Comparison of ENCODE assay signal across 12 mouse cellular contexts in the genomic region with DNA sequence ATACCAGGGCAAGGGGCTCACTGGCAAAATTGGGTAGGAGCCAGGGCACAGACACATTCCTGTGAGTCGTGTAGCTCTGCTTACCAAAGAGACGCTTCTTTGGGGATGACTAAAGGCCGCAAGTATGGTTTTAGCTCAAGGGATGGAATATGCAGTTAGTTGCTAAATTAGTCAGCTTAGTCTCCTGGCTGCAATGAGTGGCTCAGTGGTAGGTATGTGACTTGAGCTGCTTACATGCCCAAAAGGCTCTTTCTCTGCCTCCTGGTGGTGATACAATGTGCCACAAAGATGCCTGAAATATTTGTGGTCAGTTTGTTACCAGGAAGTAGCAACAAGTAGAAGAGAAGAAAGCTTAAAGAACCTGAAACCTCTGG. TPM values are rescaled to one million over a fixed set of nuclear protein-coding genes. Genes with fewer than 3 reads are reported as not detected.
DNase-seq lines count a peak whose midpoint lies in the region; ATAC-seq and TF ChIP-seq lines count a peak whose summit lies in the region.
"Had no signal": no experiment of that assay in that cellular context is flagged by ENCODE, and none has a peak within 500 bp of the region (broad histone marks: within the 10 kb centered on the region; RNA-seq: fewer than 3 reads in every experiment).

No protein-coding gene starts in this region.

- H3K4me2 ChIP-seq in liver, embryonic 11.5 days = no peak overlapping the region
- no peak overlapping the region for H3K4me2 ChIP-seq in hindbrain, embryonic 13.5 days
- H3K4me2 ChIP-seq: neural tube, embryonic 12.5 days had no signal

- no peak for ATAC-seq in liver, embryonic 11.5 days (replicated peaks; ENCODE audit: low FRiP score)
- peak; percentile 60 for ATAC-seq in monocyte, adult 5-6 weeks (replicated peaks; ENCODE audit: insufficient number of reproducible peaks, low FRiP score, low TSS enrichment, poor library complexity, severe bottlenecking)
- no peak for ATAC-seq in hindbrain, embryonic 13.5 days (ENCODE audit: low FRiP score)

- 66% methylated on average over 3 of the region's 3 CpGs for WGBS in liver, adult 2 months
- WGBS in liver, embryonic 11.5 days = 48% methylated on average over 3 of the region's 3 CpGs
- WGBS in hindbrain, embryonic 13.5 days = 73% methylated on average over 3 of the region's 3 CpGs

- no peak for TF ChIP-seq POLR2A in liver, adult 2 months (IDR thresholded peaks at IDR 0.05; ENCODE audit: extremely low read depth, insufficient read depth, low read length)

- H3K9me3 ChIP-seq in liver, embryonic 11.5 days (ENCODE audit: control insufficient read depth, low read length) = no peaks in the 10 kb centered on the region
- no peaks in the 10 kb centered on the region for H3K9me3 ChIP-seq in hindbrain, embryonic 13.5 days
- H3K9me3 ChIP-seq: neural tube, embryonic 12.5 days had no signal

- 0 out of 2 replicates have a peak overlapping the region, but pooled peaks have one; percentile 57 for H3K27ac ChIP-seq in liver, adult 2 months (replicated peaks; ENCODE audit: insufficient read depth, low read depth, low read length)
- H3K27ac ChIP-seq in liver, embryonic 11.5 days (ENCODE audit: low read depth, low read length) = no peak overlapping the region
- no peak overlapping the region for H3K27ac ChIP-seq in hindbrain, embryonic 13.5 days
- H3K27ac ChIP-seq: neural tube, embryonic 12.5 days had no signal

- no peak for TF ChIP-seq CTCF in liver, adult 2 months (IDR thresholded peaks at IDR 0.05; ENCODE audit: low read depth, low read length)

- H3K4me3 ChIP-seq in liver, adult 2 months (ENCODE audit: insufficient read depth, low read depth, low read length) = no peak overlapping the region
- no peak overlapping the region for H3K4me3 ChIP-seq in liver, embryonic 11.5 days (ENCODE audit: low read depth, low read length)
- H3K4me3 ChIP-seq in hindbrain, embryonic 13.5 days = no peak overlapping the region
- H3K4me3 ChIP-seq: neural tube, embryonic 12.5 days had no signal

- no peaks in the 10 kb centered on the region for H3K4me1 ChIP-seq in liver, adult 2 months (ENCODE audit: control insufficient read depth, insufficient read depth, low read length)
- H3K4me1 ChIP-seq in liver, embryonic 11.5 days (replicated peaks; ENCODE audit: control insufficient read depth, insufficient read depth, low read length) = no peaks in the 10 kb centered on the region
- H3K4me1 ChIP-seq in hindbrain, embryonic 13.5 days (replicated peaks) = no peaks in the 10 kb centered on the region
- H3K4me1 ChIP-seq: neural tube, embryonic 12.5 days had no signal

- no peaks in the 10 kb centered on the region for H3K79me2 ChIP-seq in liver, adult 2 months (ENCODE audit: control insufficient read depth, insufficient read depth, low read length)

- H3K27me3 ChIP-seq in liver, adult 2 months (ENCODE audit: control insufficient read depth, insufficient read depth, low read length) = no peaks in the 10 kb centered on the region; the same call in 1 of the 2 replicates
- no peaks in the 10 kb centered on the region for H3K27me3 ChIP-seq in liver, embryonic 11.5 days (replicated peaks; ENCODE audit: control insufficient read depth, insufficient read depth, low read length)
- H3K27me3 ChIP-seq in hindbrain, embryonic 13.5 days = no peaks in the 10 kb centered on the region
- H3K27me3 ChIP-seq: neural tube, embryonic 12.5 days had no signal

- no peak for DNase-seq in liver, adult 2 months (ENCODE audit: extremely low read depth, low read depth, low spot score)
- no peak for DNase-seq in liver, embryonic 11.5 days (ENCODE audit: low spot score)
- DNase-seq in CD4-positive, CD25-positive, alpha-beta regulatory T cell, adult 2 months (ENCODE audit: low read depth, low spot score) = peak; percentile 53
- peak; percentile 37 for DNase-seq in brain, adult 2 months (ENCODE audit: low read depth, low spot score)
- no peak for DNase-seq in right cerebral cortex, adult 2 months (ENCODE audit: low spot score in 2 of 2)
- no peak for DNase-seq in c-Kit-positive CD71-positive TER-119-positive erythroid progenitor cells, embryonic 14.5 days (ENCODE audit: low spot score)
- DNase-seq: cerebellum, adult 18-20 months; kidney, adult 2 months had no signal

- H3K9ac ChIP-seq in liver, adult 2 months (ENCODE audit: low read depth, low read length) = no peak overlapping the region
- H3K9ac ChIP-seq in liver, embryonic 11.5 days (ENCODE audit: low read depth, low read length) = no peak overlapping the region
- H3K9ac ChIP-seq in hindbrain, embryonic 13.5 days = no peak overlapping the region
- H3K9ac ChIP-seq: neural tube, embryonic 12.5 days had no signal

- no peaks in the 10 kb centered on the region for H3K36me3 ChIP-seq in liver, adult 2 months (ENCODE audit: control insufficient read depth, insufficient read depth, low read length)
- no peaks in the 10 kb centered on the region for H3K36me3 ChIP-seq in liver, embryonic 11.5 days (ENCODE audit: control insufficient read depth, insufficient read depth, low read length)
- H3K36me3 ChIP-seq in hindbrain, embryonic 13.5 days = no peaks in the 10 kb centered on the region
- H3K36me3 ChIP-seq: neural tube, embryonic 12.5 days had no signal

RNA-seq across cellular contexts. Expression of gene Gpr65, which starts 15.0 kb away (rescaled TPM):
- total RNA-seq in liver, adult 2 months (2014; rRNA removed) = 1.8 and 1.9 TPM in 2 replicates
- 0.58 and 1.0 TPM in 2 replicates for polyA plus RNA-seq in liver, adult 2 months (2012; rRNA removed)
- 2.0 TPM in 2 replicates for polyA plus RNA-seq in liver, embryonic 11.5 days (2014; fragmentation: Nextera tagmentation; extraction: Ambion mirVana)
- total RNA-seq in monocyte, adult 5-6 weeks (2017) = 70.8 to 90.6 TPM (median 78.1 TPM) in 3 replicates
- polyA plus RNA-seq in hindbrain, embryonic 13.5 days (2015; fragmentation: Nextera tagmentation; extraction: Ambion mirVana) = 0.30 and 0.44 TPM in 2 replicates
- total RNA-seq: layer of hippocampus, postnatal 25 days had no signal

RNA-seq across cellular contexts. Expression of gene Galc, which starts 24.2 kb away (rescaled TPM):
- total RNA-seq in liver, adult 2 months (2014; rRNA removed) = 4.5 and 4.7 TPM in 2 replicates
- polyA plus RNA-seq in liver, adult 2 months (2012; rRNA removed) = 2.8 and 3.5 TPM in 2 replicates
- 5.7 and 7.7 TPM in 2 replicates for polyA plus RNA-seq in liver, embryonic 11.5 days (2014; fragmentation: Nextera tagmentation; extraction: Ambion mirVana)
- total RNA-seq in monocyte, adult 5-6 weeks (2017) = 10.6 to 15.5 TPM (median 12.9 TPM) in 3 replicates
- 11.3 and 12.5 TPM in 2 replicates for polyA plus RNA-seq in hindbrain, embryonic 13.5 days (2015; fragmentation: Nextera tagmentation; extraction: Ambion mirVana)

Comparison
In these comparisons a context has a peak if more than half of its experiments do, and no peak if none do; other contexts are left out.
1. DNase-seq: peak in CD4-positive, CD25-positive, alpha-beta regulatory T cell, adult 2 months (single experiment) and brain, adult 2 months (single experiment); none in liver, adult 2 months (single experiment), liver, embryonic 11.5 days (single experiment), right cerebral cortex, adult 2 months (0 of 2) and c-Kit-positive CD71-positive TER-119-positive erythroid progenitor cells, embryonic 14.5 days (single experiment).